Mouse (Mus musculus): ENCODE data around the gene Fam13a. TPM values are rescaled to one million over a fixed set of nuclear protein-coding genes. Genes with fewer than 3 reads are reported as not detected.
A peak's percentile ranks its signal among the peaks of the same experiment; 100 is the strongest.

Fam13a gene
- 3.9 and 4.9 TPM in 2 replicates for polyA plus RNA-seq (2016; fragmentation: Nextera tagmentation; extraction: Ambion mirVana)

DNA sequence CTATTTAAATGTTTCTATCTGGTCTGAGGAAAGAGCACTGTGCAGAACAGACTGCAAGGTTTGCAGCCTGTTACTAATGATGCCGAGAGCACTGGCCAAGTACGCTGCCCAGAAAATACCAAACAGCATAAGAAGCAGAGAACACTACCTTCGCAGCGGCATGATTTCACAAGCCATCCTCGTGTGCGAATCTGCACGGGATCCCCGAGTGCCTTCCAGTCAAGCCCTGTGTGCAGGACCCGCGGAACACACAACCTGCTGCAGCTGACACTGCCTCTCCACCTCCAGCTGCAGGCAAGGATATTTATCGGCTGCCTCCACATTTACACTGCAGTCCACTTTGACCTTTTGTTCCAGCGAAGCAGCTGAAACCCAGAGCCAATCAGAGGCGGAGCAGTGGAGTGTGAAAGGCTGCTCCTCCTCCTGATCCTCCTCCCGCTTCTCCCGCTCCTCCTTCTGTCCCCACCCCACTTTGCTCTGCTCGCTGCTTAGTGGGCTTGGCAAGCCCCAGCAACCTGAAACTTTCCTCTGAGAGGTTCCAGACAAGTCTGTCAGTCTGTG, at the start of gene Fam13a:
Gene Fam13a (minus strand): TSS at position 386 of the 561 bp plus-strand sequence.
- ATAC-seq (ENCODE audit: low FRiP score): peak; percentile 97
- Histone ChIP-seq H3K9ac (peak within 1 kb of the TSS; percentile 56), H3K4me3 (replicated peaks) (peak within 1 kb of the TSS; percentile 51), H3K36me3 (replicated peaks) (no peaks in the 10 kb centered on the region), H3K27ac (0 out of 2 replicates have a peak within 1 kb of the TSS, but pooled peaks have one; percentile 42), H3K27me3 (no peaks in the 10 kb centered on the region), H3K4me2 (peak within 1 kb of the TSS; percentile 58), H3K4me1 (peaks cover 3% of the 10 kb centered on the region; the same call in 1 of the 2 replicates), H3K9me3 (no peaks in the 10 kb centered on the region)
- under 1% methylated on average over 16 of the region's 16 CpGs for WGBS

DNA sequence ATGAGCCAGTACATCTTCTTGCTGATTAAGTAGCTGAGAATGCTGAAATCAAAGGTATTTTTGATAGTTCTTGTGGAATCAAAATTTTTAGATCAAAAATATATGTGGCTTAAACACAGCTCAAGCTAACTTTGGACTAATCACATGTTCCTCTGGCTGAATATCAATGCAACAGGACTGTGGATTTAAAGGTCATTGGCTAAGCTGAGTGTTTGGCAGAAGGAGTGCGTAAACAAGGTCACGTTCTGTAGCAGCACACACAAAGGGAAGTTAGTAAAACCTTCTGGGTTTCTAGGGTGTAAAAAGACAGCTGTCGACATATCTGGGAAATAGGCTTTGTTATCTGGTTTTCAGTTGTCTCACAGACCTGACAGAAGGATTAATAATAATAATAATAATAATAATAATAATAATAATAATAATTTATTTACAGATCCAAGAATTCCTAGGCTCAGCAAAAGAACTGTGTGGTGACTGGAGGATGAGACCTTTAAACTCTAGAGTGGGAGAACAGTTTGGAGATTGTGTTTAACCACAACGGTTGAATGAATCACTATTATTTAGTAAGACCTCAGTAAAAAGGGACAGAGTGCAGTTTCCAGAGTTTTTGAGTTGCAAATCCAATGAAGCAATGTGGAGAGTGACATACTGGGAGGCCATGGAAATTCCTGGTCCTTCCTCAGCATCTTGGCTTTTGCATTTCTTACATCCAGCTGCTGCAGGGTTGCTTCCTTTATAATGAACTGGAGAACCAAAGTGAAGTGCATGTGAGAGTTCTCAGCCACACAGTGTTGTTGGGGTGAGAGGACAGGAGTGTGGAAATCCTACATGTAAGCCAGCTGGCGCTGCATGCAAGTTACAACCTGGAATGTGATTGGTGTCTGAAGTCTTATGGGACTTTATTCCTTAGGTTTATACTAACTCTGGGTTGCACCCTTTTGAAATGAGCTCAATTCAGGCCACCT, 48.0 kb upstream of the Fam13a start:
- no peak overlapping the region for H3K9ac ChIP-seq
- ATAC-seq (ENCODE audit: low FRiP score): no peak
- H3K36me3 ChIP-seq (replicated peaks): no peaks in the 10 kb centered on the region
- 83% methylated on average over 5 of the region's 5 CpGs for WGBS
- no peak overlapping the region for H3K4me2 ChIP-seq
- peaks cover 6% of the 10 kb centered on the region; the same call in 1 of the 2 replicates for H3K9me3 ChIP-seq
- no peak overlapping the region for H3K27ac ChIP-seq
- H3K4me1 ChIP-seq: no peaks in the 10 kb centered on the region
- H3K4me3 ChIP-seq (replicated peaks): no peak overlapping the region
- H3K27me3 ChIP-seq: no peaks in the 10 kb centered on the region

DNA sequence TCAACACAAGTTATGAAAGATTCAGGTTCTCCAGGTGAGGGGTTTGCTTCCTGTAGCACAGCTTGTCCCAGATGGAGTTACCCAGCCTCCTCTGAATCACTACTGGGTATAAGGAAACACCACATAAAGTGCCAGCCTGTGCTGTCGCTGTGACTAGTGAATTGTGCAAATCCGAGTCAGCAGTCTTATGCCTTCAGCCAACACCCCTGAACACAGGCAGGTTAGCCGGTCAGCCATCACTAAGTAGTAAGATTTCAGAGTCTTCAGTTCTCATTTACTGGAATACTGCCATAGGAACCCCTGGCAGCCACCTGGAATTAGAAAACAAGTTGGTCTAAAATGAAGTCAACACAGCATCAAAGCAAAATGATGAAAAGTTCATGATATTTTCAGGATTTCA, 47.3 kb upstream of the Fam13a start:
- Histone ChIP-seq H3K4me3 (replicated peaks) (no peak overlapping the region), H3K9me3 (peaks cover 6% of the 10 kb centered on the region; the same call in 1 of the 2 replicates), H3K9ac (no peak overlapping the region), H3K27ac (no peak overlapping the region), H3K4me1 (no peaks in the 10 kb centered on the region), H3K27me3 (no peaks in the 10 kb centered on the region), H3K4me2 (no peak overlapping the region), H3K36me3 (replicated peaks) (no peaks in the 10 kb centered on the region)
- ATAC-seq (ENCODE audit: low FRiP score): no peak
- WGBS: 88% methylated on average over 3 of the region's 3 CpGs

DNA sequence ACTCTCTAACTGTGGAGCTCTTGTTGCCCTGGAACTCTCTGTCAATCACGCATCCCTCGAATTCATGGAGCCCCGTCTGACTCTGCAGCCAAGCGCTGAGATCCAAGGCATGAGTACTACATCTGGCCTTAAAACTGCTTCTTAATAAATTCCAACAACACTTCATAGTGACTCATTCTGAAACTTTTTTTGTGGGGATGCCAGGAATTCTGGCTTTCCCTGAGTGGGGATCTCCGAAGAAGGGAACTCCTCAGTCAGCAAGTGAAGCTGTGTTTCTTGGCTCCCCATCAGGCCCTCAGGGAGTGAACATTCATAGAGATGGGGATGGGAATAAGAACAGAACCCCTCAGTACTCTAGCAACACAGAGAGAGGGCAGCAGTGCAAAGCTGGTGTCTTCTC, 43.8 kb upstream of the Fam13a start:
- H3K4me3 ChIP-seq (replicated peaks): no peak overlapping the region
- no peaks in the 10 kb centered on the region for H3K9me3 ChIP-seq
- H3K9ac ChIP-seq: no peak overlapping the region
- H3K36me3 ChIP-seq (replicated peaks): no peaks in the 10 kb centered on the region
- H3K4me1 ChIP-seq: no peaks in the 10 kb centered on the region
- no peak overlapping the region for H3K27ac ChIP-seq
- no peak overlapping the region for H3K4me2 ChIP-seq
- WGBS: 95% methylated on average over 5 of the region's 5 CpGs
- no peaks in the 10 kb centered on the region for H3K27me3 ChIP-seq
- no peak for ATAC-seq (ENCODE audit: low FRiP score)

DNA sequence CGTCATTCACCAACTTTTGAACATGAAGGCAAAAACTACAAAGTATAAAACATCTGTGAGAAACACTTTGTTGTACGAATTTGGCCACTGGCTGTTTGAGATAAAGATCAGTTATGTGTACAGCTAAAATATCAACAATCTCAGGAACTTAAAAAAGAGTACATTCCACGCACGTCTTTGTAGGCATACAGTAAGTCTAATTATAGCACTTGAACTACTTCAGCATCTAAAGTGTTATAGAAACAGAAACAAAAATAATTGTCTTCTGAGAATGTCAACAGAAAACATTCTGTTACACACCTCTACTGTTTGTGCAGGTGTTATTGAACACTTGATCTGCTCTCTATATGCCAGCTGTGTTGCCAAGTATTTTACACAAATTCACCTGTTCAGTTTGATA, 40.1 kb upstream of the Fam13a start:
- no peak overlapping the region for H3K4me3 ChIP-seq (replicated peaks)
- 88% methylated on average over 4 of the region's 4 CpGs for WGBS
- H3K4me2 ChIP-seq: no peak overlapping the region
- no peaks in the 10 kb centered on the region for H3K27me3 ChIP-seq
- H3K9ac ChIP-seq: no peak overlapping the region
- no peak for ATAC-seq (ENCODE audit: low FRiP score)
- no peak overlapping the region for H3K27ac ChIP-seq
- H3K36me3 ChIP-seq (replicated peaks): no peaks in the 10 kb centered on the region
- H3K4me1 ChIP-seq: no peaks in the 10 kb centered on the region
- no peaks in the 10 kb centered on the region for H3K9me3 ChIP-seq

DNA sequence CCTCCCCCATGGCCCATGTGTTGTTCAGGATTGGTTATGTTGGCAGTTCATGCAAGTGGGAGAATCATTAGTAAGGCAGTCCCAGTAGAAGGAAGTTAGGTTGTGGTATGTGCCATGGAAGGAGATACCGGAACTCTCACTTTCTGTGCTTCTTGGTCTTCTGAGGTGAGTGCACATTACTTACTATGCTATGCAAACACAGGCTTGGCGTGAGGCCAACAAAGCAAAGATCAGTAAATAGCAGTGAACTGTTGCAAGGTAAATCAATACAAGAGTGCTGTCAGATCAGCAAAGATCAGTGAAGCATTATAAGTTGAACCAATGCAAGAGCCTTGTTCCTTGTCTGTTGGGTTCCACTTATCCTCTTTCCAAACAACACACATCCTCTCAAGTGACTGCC, 28.9 kb upstream of the Fam13a start:
- Histone ChIP-seq H3K27ac (no peak overlapping the region), H3K4me3 (replicated peaks) (no peak overlapping the region), H3K9me3 (no peaks in the 10 kb centered on the region), H3K4me1 (no peaks in the 10 kb centered on the region), H3K9ac (no peak overlapping the region), H3K27me3 (no peaks in the 10 kb centered on the region), H3K4me2 (no peak overlapping the region), H3K36me3 (replicated peaks) (no peaks in the 10 kb centered on the region)
- ATAC-seq (ENCODE audit: low FRiP score): no peak
- 92% methylated on average over 2 of the region's 2 CpGs for WGBS

DNA sequence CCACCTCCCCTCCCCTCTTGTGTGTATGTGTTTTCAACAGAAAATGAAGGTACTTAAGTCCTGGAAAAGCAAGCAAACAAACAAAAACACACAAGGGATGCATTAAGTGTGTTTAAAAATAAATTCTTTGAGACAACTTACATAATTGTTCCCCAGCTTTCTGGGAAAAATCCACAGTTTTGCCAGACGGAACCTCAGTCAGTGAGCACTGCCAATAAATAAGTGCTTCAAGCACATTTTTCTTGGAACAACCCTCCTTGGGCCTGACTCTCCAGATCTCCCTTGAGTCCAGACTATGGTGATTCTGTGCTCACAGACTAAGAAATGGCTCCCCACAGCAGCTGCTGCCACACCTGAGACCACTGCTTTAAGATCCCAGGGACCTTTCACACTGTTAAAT, 15.4 kb upstream of the Fam13a start:
- no peak for ATAC-seq (ENCODE audit: low FRiP score)
- Histone ChIP-seq H3K9ac (no peak overlapping the region), H3K4me3 (replicated peaks) (no peak overlapping the region), H3K4me1 (no peaks in the 10 kb centered on the region), H3K27me3 (no peaks in the 10 kb centered on the region), H3K4me2 (no peak overlapping the region), H3K9me3 (no peaks in the 10 kb centered on the region), H3K36me3 (replicated peaks) (no peaks in the 10 kb centered on the region), H3K27ac (no peak overlapping the region)
- 69% methylated on average over 1 of the region's 1 CpGs for WGBS

DNA sequence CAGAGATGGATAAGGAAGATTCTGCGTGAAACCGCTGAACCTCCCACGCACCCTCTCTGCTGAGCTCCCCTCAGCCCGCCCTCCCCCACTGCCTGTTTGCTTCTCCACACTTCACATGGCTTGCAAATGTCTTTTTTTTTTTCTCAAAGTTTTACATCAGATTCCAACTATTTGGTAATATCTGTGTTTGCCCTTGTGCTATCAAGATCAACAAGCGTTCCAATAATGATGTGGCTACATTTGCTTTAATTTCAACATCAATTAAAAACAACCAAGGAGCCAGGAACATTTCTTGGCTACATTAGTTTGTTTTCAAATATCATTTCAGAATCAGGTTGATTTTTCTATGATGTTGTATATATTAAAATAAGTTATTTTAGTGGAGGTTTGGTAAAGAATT, 8.4 kb upstream of the Fam13a start:
- Histone ChIP-seq H3K36me3 (replicated peaks) (no peaks in the 10 kb centered on the region), H3K4me2 (no peak overlapping the region), H3K9me3 (no peaks in the 10 kb centered on the region), H3K4me1 (no peaks in the 10 kb centered on the region), H3K27ac (no peak overlapping the region), H3K4me3 (replicated peaks) (no peak overlapping the region), H3K27me3 (no peaks in the 10 kb centered on the region), H3K9ac (no peak overlapping the region)
- ATAC-seq (ENCODE audit: low FRiP score): no peak
- 90% methylated on average over 5 of the region's 5 CpGs for WGBS

DNA sequence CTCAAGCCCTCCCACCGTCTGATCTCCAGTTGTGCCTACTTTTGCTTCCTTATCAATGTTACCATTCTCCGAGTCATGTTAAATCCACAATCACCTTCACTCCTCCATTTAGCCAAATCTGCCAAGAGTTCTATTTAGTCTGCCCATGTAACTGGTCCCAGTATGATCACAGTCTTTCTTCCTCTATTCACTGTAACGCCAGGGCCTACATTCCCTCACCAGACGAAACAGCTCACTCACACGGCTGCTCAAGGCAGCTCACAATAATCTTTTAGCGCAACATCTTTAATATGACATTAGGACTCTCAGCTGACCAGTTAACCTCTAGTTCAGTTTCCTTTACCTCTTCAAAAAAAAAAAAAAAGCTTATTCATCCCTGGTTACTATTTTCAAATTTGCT, 7.2 kb upstream of the Fam13a start:
- Histone ChIP-seq H3K9ac (no peak overlapping the region), H3K4me3 (replicated peaks) (no peak overlapping the region), H3K27ac (no peak overlapping the region), H3K9me3 (no peaks in the 10 kb centered on the region), H3K27me3 (no peaks in the 10 kb centered on the region), H3K36me3 (replicated peaks) (no peaks in the 10 kb centered on the region), H3K4me1 (no peaks in the 10 kb centered on the region), H3K4me2 (no peak overlapping the region)
- ATAC-seq (ENCODE audit: low FRiP score): no peak
- WGBS: 84% methylated on average over 6 of the region's 6 CpGs

DNA sequence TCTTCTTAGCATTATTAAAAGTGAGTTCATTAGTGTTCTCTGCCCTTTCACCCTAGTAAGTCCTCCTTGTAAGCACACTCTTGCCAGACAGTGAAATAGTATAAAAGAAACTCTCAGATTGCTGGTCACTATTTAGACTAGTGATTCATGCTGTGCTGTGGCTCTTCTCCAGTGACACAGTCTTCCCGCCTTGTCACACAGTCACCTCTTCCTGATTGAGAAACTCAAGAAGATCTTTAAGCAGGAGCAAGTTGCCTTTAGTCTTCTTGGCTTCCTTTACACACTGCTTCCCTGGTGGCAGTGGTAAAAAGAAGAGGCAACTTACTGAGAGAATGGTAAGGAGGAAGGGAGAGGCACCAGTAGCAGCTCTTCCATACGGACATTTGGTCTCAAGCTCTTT, 6.3 kb upstream of the Fam13a start:
- no peak for ATAC-seq (ENCODE audit: low FRiP score)
- H3K27ac ChIP-seq: no peak overlapping the region
- H3K9ac ChIP-seq: no peak overlapping the region
- 94% methylated on average over 2 of the region's 2 CpGs for WGBS
- H3K27me3 ChIP-seq: no peaks in the 10 kb centered on the region
- no peaks in the 10 kb centered on the region for H3K36me3 ChIP-seq (replicated peaks)
- H3K4me1 ChIP-seq: no peaks in the 10 kb centered on the region
- H3K4me2 ChIP-seq: no peak overlapping the region
- no peaks in the 10 kb centered on the region for H3K9me3 ChIP-seq
- H3K4me3 ChIP-seq (replicated peaks): no peak overlapping the region

DNA sequence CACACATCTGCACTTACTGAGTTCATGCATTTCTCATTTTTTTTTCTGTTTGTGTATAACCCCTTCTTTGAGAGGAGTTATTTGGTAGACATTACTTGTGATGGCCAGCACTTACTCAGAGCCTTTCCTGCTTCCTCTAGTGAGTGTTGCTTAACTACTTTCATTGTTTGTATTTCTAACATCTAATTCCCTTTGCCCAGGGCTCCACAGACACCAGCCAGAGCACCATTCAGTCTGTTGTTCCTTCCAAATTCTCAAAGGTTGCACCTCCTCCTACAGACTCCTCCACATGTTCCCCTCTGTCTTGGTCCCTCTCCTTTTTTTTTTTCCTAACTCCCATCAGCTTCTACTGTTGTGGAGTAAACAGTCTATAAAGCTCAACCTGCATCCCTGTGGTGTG, 5.7 kb upstream of the Fam13a start:
- Histone ChIP-seq H3K27ac (no peak overlapping the region), H3K9ac (no peak overlapping the region), H3K4me1 (no peaks in the 10 kb centered on the region), H3K4me3 (replicated peaks) (no peak overlapping the region), H3K4me2 (no peak overlapping the region), H3K27me3 (no peaks in the 10 kb centered on the region), H3K36me3 (replicated peaks) (no peaks in the 10 kb centered on the region), H3K9me3 (no peaks in the 10 kb centered on the region)
- ATAC-seq (ENCODE audit: low FRiP score): no peak

DNA sequence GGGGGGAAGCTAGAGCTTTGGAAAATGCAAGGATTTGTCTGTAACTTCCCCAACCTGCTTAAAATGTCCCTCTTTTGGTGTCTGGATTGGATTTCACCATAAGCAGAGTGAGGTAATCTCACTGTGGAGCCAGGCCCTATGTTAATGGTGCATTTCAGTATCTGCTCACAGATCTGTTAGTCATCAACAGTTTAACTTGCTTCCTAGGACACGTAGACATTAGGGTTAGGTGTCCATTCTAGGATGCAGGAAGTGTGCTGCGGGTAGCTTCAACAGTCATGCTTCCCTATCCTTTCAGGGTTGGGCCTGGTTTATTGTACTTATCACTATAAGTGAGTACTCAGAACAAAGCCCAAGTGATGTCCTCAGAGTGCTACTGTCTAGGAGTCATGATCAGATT, 4.5 kb upstream of the Fam13a start:
- H3K4me3 ChIP-seq (replicated peaks): no peak overlapping the region
- H3K4me1 ChIP-seq: no peaks in the 10 kb centered on the region
- no peak for ATAC-seq (ENCODE audit: low FRiP score)
- no peak overlapping the region for H3K9ac ChIP-seq
- H3K27ac ChIP-seq: no peak overlapping the region
- no peaks in the 10 kb centered on the region for H3K27me3 ChIP-seq
- 84% methylated on average over 2 of the region's 2 CpGs for WGBS
- no peaks in the 10 kb centered on the region for H3K9me3 ChIP-seq
- H3K36me3 ChIP-seq (replicated peaks): no peaks in the 10 kb centered on the region
- no peak overlapping the region for H3K4me2 ChIP-seq

DNA sequence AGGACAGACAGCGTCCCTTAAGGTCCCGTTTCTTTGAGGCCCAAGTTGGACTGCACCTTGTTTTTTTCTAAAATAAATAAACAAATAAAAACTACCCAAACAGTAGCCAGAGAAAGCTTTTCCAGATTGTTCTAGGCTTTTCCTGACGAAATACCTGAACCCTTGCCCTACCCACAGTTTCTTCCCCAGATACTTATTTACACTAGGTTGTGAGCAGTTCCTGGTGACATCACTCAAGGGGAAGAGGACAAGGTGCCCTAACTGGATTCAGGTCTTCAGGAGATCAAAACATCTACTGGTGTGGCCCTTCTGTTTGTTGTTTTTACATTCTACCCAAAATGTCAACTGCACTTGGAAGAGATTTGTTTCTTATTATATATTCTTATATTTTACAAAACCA, 457 bp upstream of the Fam13a start:
- Histone ChIP-seq H3K9ac (no peak overlapping the region), H3K36me3 (replicated peaks) (no peaks in the 10 kb centered on the region), H3K4me2 (peak overlapping the region; percentile 58), H3K27me3 (no peaks in the 10 kb centered on the region), H3K9me3 (no peaks in the 10 kb centered on the region), H3K4me1 (peaks cover 3% of the 10 kb centered on the region; the same call in 1 of the 2 replicates), H3K27ac (no peak overlapping the region), H3K4me3 (replicated peaks) (peak overlapping the region; percentile 51)
- peak; percentile 18; the same call in 1 of the 2 replicates for ATAC-seq (ENCODE audit: low FRiP score)
- WGBS: 33% methylated on average over 3 of the region's 3 CpGs

Data from forebrain, embryonic 12.5 days (tissue).